Mouse (Mus musculus): Measurements from ENCODE around the gene 1600015I10Rik.
"Not testable (repeated sequence)": the region's sequence is repeated elsewhere in the genome, so short reads cannot be mapped to it uniquely, and the experiment has no call there.

1600015I10Rik gene

GRCm38 (mm10) chr6:48929595-48929994 is at the start of gene 1600015I10Rik:
1600015I10Rik (plus strand) TSS chr6:48929895.
- no peak for DNase-seq (ENCODE audit: low read depth, low spot score)

GRCm38 (mm10) chr6:48894203-48894602 is 35.5 kb upstream of the 1600015I10Rik start:
- DNase-seq (ENCODE audit: low read depth, low spot score): no peak

- DNase-seq (ENCODE audit: low read depth, low spot score): no peak
Measured at GRCm38 (mm10) chr6:48894938-48895818, 34.5 kb upstream of the 1600015I10Rik start.

- DNase-seq (ENCODE audit: low read depth, low spot score): no peak
Measured at GRCm38 (mm10) chr6:48895941-48896340, 33.8 kb upstream of the 1600015I10Rik start.

GRCm38 (mm10) chr6:48896956-48897355 is 32.7 kb upstream of the 1600015I10Rik start:
- no peak for DNase-seq (ENCODE audit: low read depth, low spot score)

- DNase-seq (ENCODE audit: low read depth, low spot score): not testable (repeated sequence)
Measured at GRCm38 (mm10) chr6:48901316-48901715, 28.4 kb upstream of the 1600015I10Rik start.

- no peak for DNase-seq (ENCODE audit: low read depth, low spot score)
Measured at GRCm38 (mm10) chr6:48902511-48903406, 26.9 kb upstream of the 1600015I10Rik start.

- DNase-seq (ENCODE audit: low read depth, low spot score): no peak
Measured at GRCm38 (mm10) chr6:48903437-48903836, 26.3 kb upstream of the 1600015I10Rik start.

GRCm38 (mm10) chr6:48905606-48906005 is 24.1 kb upstream of the 1600015I10Rik start:
- DNase-seq (ENCODE audit: low read depth, low spot score): no peak

GRCm38 (mm10) chr6:48906371-48906770 is 23.3 kb upstream of the 1600015I10Rik start:
- DNase-seq (ENCODE audit: low read depth, low spot score): no peak

- no peak for DNase-seq (ENCODE audit: low read depth, low spot score)
Measured at GRCm38 (mm10) chr6:48909229-48909628, 20.5 kb upstream of the 1600015I10Rik start.

- DNase-seq (ENCODE audit: low read depth, low spot score): peak; percentile 29
Measured at GRCm38 (mm10) chr6:48912033-48912432, 17.7 kb upstream of the 1600015I10Rik start.

GRCm38 (mm10) chr6:48913587-48913986 is 16.1 kb upstream of the 1600015I10Rik start:
- DNase-seq (ENCODE audit: low read depth, low spot score): no peak

- no peak for DNase-seq (ENCODE audit: low read depth, low spot score)
Measured at GRCm38 (mm10) chr6:48949596-48949995, 19.9 kb downstream of the 1600015I10Rik start.

GRCm38 (mm10) chr6:48950676-48951075 is 21.0 kb downstream of the 1600015I10Rik start:
- no peak for DNase-seq (ENCODE audit: low read depth, low spot score)

- no peak for DNase-seq (ENCODE audit: low read depth, low spot score)
Measured at GRCm38 (mm10) chr6:48951630-48952029, 21.9 kb downstream of the 1600015I10Rik start.

- no peak for DNase-seq (ENCODE audit: low read depth, low spot score)
Measured at GRCm38 (mm10) chr6:48953220-48953619, 23.5 kb downstream of the 1600015I10Rik start.

GRCm38 (mm10) chr6:48954211-48954610 is 24.5 kb downstream of the 1600015I10Rik start:
- no peak for DNase-seq (ENCODE audit: low read depth, low spot score)

GRCm38 (mm10) chr6:48954946-48955345 is 25.3 kb downstream of the 1600015I10Rik start:
- DNase-seq (ENCODE audit: low read depth, low spot score): peak; percentile 56

- DNase-seq (ENCODE audit: low read depth, low spot score): no peak
Measured at GRCm38 (mm10) chr6:48956785-48957184, 27.1 kb downstream of the 1600015I10Rik start.

- DNase-seq (ENCODE audit: low read depth, low spot score): peak; percentile 25
Measured at GRCm38 (mm10) chr6:48958053-48958452, 28.4 kb downstream of the 1600015I10Rik start.

- peak; percentile 14 for DNase-seq (ENCODE audit: low read depth, low spot score)
Measured at GRCm38 (mm10) chr6:48959151-48959550, 29.5 kb downstream of the 1600015I10Rik start.
